Mouse (Mus musculus) A20 (cell line): Measurements from ENCODE around the gene Ndufs5.

Experiments used
- DNase-seq: peaks from one replicate; pipeline ENCODE4 v3.0.0-alpha.2; 2011; ENCODE audit warnings: low read depth, low spot score

Ndufs5 gene

GRCm38 (mm10) chr4:123717574-123718433 is at the start of gene Ndufs5:
Gene Ndufs5 (minus strand): TSS chr4:123718202.
- peak; percentile 97 for DNase-seq

- no peak for DNase-seq
Measured at GRCm38 (mm10) chr4:123765071-123765470, 47.1 kb upstream of the Ndufs5 start.

GRCm38 (mm10) chr4:123758306-123758705 is 40.3 kb upstream of the Ndufs5 start:
- DNase-seq = peak; percentile 45

GRCm38 (mm10) chr4:123750707-123751312 is 32.8 kb upstream of the Ndufs5 start:
- no peak for DNase-seq

- DNase-seq = peak; percentile 98
Measured at GRCm38 (mm10) chr4:123750152-123750651, 32.2 kb upstream of the Ndufs5 start, which contains the start of gene Akirin1. Gene Akirin1 (minus strand): TSS chr4:123750345.

GRCm38 (mm10) chr4:123749484-123750130 is 31.6 kb upstream of the Ndufs5 start:
- no peak for DNase-seq

GRCm38 (mm10) chr4:123748726-123749415 is 30.9 kb upstream of the Ndufs5 start:
- peak; percentile 73 for DNase-seq

- no peak for DNase-seq
Measured at GRCm38 (mm10) chr4:123745221-123745775, 27.3 kb upstream of the Ndufs5 start.

- no peak for DNase-seq
Measured at GRCm38 (mm10) chr4:123742891-123743290, 24.9 kb upstream of the Ndufs5 start.

- no peak for DNase-seq
Measured at GRCm38 (mm10) chr4:123738708-123739107, 20.7 kb upstream of the Ndufs5 start.

GRCm38 (mm10) chr4:123733532-123733931 is 15.5 kb upstream of the Ndufs5 start:
- no peak for DNase-seq

GRCm38 (mm10) chr4:123732921-123733320 is 14.9 kb upstream of the Ndufs5 start:
- DNase-seq = no peak

GRCm38 (mm10) chr4:123732163-123732910 is 14.3 kb upstream of the Ndufs5 start:
- no peak for DNase-seq

GRCm38 (mm10) chr4:123721761-123722160 is 3.8 kb upstream of the Ndufs5 start:
- no peak for DNase-seq

- no peak for DNase-seq
Measured at GRCm38 (mm10) chr4:123718434-123718780, 405 bp upstream of the Ndufs5 start.

- DNase-seq = no peak
Measured at GRCm38 (mm10) chr4:123712431-123712830, 5.6 kb downstream of the Ndufs5 start.

GRCm38 (mm10) chr4:123707340-123707739 is 10.7 kb downstream of the Ndufs5 start:
- DNase-seq = peak; percentile 18

GRCm38 (mm10) chr4:123705340-123705739 is 12.7 kb downstream of the Ndufs5 start:
- no peak for DNase-seq

- no peak for DNase-seq
Measured at GRCm38 (mm10) chr4:123693384-123693783, 24.6 kb downstream of the Ndufs5 start.

- DNase-seq = no peak
Measured at GRCm38 (mm10) chr4:123692071-123692470, 25.9 kb downstream of the Ndufs5 start.

- DNase-seq = no peak
Measured at GRCm38 (mm10) chr4:123690311-123690710, 27.7 kb downstream of the Ndufs5 start.
